Mouse (Mus musculus) forebrain, embryonic 16.5 days (tissue): ENCODE measurements at regions not wholly inside any gene's neighbourhood (a gene's known extent, or its start where the extent isn't known, plus 50 kb on each side); places are given as distances from the start of the nearest gene placed in this dataset.

Source experiments
- ATAC-seq: fragments of 200-750 bp; cut with Nextera tagmentation; 2 replicates; pipeline ENCODE4 v1.8.0; 2017; ENCODE audit warnings: mild to moderate bottlenecking, moderate library complexity
- H3K27ac ChIP-seq: fragments of 300-500 bp; sonication (generic); 2 replicates; pipeline ENCODE4 v1.5.1; 2014; ENCODE audit warnings: low read length, control low read depth
- H3K27me3 ChIP-seq: fragments of 300-500 bp; sonication (generic); replicated peaks from 2 replicates; pipeline ENCODE4 v1.6.1; 2014; ENCODE audit warnings: low read length; ENCODE audit not compliant: control insufficient read depth, insufficient read depth
- H3K36me3 ChIP-seq: fragments of 300-500 bp; sonication (generic); 2 replicates; pipeline ENCODE4 v1.6.1; 2014; ENCODE audit not compliant: control insufficient read depth, insufficient read depth
- H3K4me1 ChIP-seq: fragments of 300-500 bp; sonication (generic); replicated peaks from 2 replicates; pipeline ENCODE4 v1.6.1; 2014; ENCODE audit warnings: low read length; ENCODE audit not compliant: control insufficient read depth, insufficient read depth
- H3K4me2 ChIP-seq: fragments of 300-500 bp; sonication (generic); 2 replicates; pipeline ENCODE4 v1.6.1; 2014; ENCODE audit warnings: mild to moderate bottlenecking, low read length, control low read depth
- H3K4me3 ChIP-seq: fragments of 300-500 bp; sonication (generic); replicated peaks from 2 replicates; pipeline ENCODE4 v1.5.1; 2014; ENCODE audit warnings: mild to moderate bottlenecking, low read length, control low read depth
- H3K9ac ChIP-seq: fragments of 300-500 bp; sonication (generic); replicated peaks from 2 replicates; pipeline ENCODE4 v1.6.1; 2014; ENCODE audit warnings: low read depth, low read length, control low read depth
- H3K9me3 ChIP-seq: fragments of 300-500 bp; sonication (generic); 2 replicates; pipeline ENCODE4 v1.6.1; 2016; ENCODE audit warnings: low read length; ENCODE audit not compliant: control insufficient read depth
- WGBS: fragments of 180-500 bp; shearing (Covaris S2); extraction: QIAGEN DNeasy Blood & Tissue Kit; methylation state at CpG from one replicate; pipeline ENCODE4 v1.1.7; 2014; 5-methylcytosine and 5-hydroxymethylcytosine counted together

DNA sequence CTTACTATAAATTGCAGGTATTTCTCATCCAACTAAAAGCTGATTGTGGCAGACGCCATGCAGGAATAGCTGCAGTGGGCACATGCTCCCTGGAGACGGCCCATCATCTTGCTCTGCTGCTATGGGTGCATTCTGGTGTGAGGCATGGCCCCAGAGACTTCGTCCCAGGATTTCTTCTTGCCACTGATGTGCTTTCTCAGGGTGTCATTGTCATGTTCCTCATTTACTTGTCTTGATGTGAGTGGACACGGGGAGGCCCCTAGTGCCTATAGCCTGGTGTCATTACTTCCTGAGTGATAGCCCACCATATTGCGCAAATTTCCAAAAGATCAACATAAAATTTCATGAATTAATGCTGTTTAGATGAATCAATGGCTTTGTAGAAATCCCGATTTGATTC is 336.5 kb downstream of the Gm49356 start:
- H3K4me2 ChIP-seq: no peak overlapping the region
- no peak overlapping the region for H3K4me3 ChIP-seq
- H3K27me3 ChIP-seq: no peaks in the 10 kb centered on the region
- H3K36me3 ChIP-seq: no peaks in the 10 kb centered on the region
- WGBS: 87% methylated on average over 6 of the region's 6 CpGs
- H3K27ac ChIP-seq: no peak overlapping the region
- H3K4me1 ChIP-seq: no peaks in the 10 kb centered on the region
- ATAC-seq: no peak
- H3K9ac ChIP-seq: no peak overlapping the region
- no peaks in the 10 kb centered on the region for H3K9me3 ChIP-seq

DNA sequence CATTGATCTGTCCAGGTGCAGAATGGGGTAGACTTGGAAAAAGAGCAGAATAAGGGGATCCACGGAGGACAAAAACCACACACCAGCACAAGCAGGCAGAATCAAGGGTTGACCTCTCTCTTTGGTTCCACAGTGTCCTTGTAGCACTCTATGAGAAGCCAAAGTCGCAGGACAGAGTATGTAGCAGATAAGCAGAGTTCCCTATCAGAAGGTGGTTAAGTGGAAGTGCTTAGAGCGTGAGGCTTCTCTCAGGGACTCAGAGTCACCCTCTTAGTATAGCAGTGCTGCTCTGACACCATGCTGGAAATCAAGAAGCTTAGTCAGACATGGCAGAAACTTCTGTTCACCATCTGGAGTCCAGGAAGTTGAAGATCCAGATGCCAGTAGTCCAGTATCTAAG is 338.2 kb downstream of the Gm49356 start:
- Histone ChIP-seq H3K27me3 (no peaks in the 10 kb centered on the region), H3K4me3 (no peak overlapping the region), H3K27ac (no peak overlapping the region), H3K4me1 (no peaks in the 10 kb centered on the region), H3K36me3 (no peaks in the 10 kb centered on the region), H3K9ac (no peak overlapping the region), H3K4me2 (no peak overlapping the region), H3K9me3 (no peaks in the 10 kb centered on the region)
- no peak for ATAC-seq
- WGBS: 93% methylated on average over 3 of the region's 3 CpGs

- Histone ChIP-seq H3K4me1 (no peaks in the 10 kb centered on the region), H3K27ac (no peak overlapping the region), H3K4me3 (no peak overlapping the region), H3K27me3 (no peaks in the 10 kb centered on the region), H3K36me3 (no peaks in the 10 kb centered on the region), H3K4me2 (no peak overlapping the region), H3K9ac (no peak overlapping the region), H3K9me3 (peaks cover 7% of the 10 kb centered on the region; the same call in 1 of the 2 replicates)
- ATAC-seq: no peak
These were observed 341.4 kb downstream of the Gm49356 start for GRCm38 (mm10) chr15:59230536-59230935.

DNA sequence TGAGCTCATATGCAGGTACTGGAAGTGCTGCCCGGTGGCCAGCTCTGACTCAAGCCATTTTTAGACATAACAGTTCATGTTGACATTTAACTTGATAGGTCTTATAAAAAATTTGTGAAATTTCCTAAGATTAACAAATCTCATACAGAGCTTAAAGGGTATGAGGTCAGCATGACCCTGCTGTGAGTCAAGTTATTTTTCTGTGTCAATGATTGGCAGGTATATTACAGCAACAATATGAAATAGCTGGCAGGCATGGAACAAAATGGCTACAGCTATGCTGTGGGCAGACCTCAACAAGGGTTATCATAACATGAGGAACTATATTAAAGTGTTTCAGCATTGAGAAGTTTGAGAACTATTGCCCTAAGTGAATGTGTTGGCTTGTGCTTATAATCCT is 342.6 kb downstream of the Gm49356 start:
- no peak overlapping the region for H3K9ac ChIP-seq
- H3K27ac ChIP-seq: no peak overlapping the region
- H3K4me2 ChIP-seq: no peak overlapping the region
- ATAC-seq: no peak
- H3K27me3 ChIP-seq: no peaks in the 10 kb centered on the region
- H3K4me3 ChIP-seq: no peak overlapping the region
- no peaks in the 10 kb centered on the region for H3K36me3 ChIP-seq
- peaks cover 7% of the 10 kb centered on the region; the same call in 1 of the 2 replicates for H3K9me3 ChIP-seq
- no peaks in the 10 kb centered on the region for H3K4me1 ChIP-seq
- 85% methylated on average over 1 of the region's 1 CpGs for WGBS

- no peak overlapping the region for H3K4me3 ChIP-seq
- ATAC-seq: no peak
- H3K9me3 ChIP-seq: peaks cover 7% of the 10 kb centered on the region; the same call in 1 of the 2 replicates
- H3K4me2 ChIP-seq: no peak overlapping the region
- H3K27ac ChIP-seq: no peak overlapping the region
- H3K36me3 ChIP-seq: no peaks in the 10 kb centered on the region
- no peaks in the 10 kb centered on the region for H3K27me3 ChIP-seq
- WGBS: 85% methylated on average over 5 of the region's 5 CpGs
- no peaks in the 10 kb centered on the region for H3K4me1 ChIP-seq
- H3K9ac ChIP-seq: no peak overlapping the region
These were observed 343.2 kb downstream of the Gm49356 start for GRCm38 (mm10) chr15:59232290-59232689.

DNA sequence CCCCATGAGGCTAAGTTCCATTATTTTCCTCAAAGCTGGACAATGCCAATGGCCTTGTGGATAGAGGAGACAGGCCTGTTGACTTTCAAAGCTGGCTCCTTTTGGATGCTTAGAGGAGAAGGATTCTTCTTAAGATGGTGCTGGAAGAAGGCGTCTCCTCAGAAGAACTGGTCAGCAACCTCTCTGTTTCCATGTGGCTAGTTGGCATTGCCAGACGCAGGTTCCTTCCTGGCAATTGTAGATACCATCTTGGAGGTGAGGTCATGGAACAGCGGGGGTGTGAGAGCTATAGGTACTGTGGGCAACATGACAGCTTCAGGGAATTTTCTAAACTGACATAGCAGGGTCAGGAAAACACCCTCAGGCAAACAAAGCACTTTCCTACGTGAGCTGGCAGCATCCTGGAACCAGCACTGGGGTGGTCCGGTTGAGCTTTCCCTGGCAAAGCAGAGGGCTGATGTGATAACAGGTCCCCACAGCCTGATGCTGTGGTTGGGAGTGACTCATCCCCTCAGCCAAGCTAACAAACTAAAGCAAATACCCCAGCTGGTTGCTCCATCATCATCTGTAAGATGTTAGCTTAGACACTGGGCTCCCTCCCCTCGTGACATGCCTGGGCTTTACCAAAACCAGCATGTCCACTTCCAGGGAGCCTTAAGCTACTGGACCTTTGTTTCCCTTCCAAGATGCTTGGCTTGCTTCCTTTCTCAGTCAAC is 348.5 kb downstream of the Gm49356 start:
- Histone ChIP-seq H3K27me3 (no peaks in the 10 kb centered on the region), H3K9ac (no peak overlapping the region), H3K4me2 (no peak overlapping the region), H3K9me3 (peaks cover 5% of the 10 kb centered on the region; the same call in 1 of the 2 replicates), H3K27ac (no peak overlapping the region), H3K36me3 (no peaks in the 10 kb centered on the region), H3K4me3 (no peak overlapping the region), H3K4me1 (no peaks in the 10 kb centered on the region)
- 90% methylated on average over 6 of the region's 6 CpGs for WGBS
- no peak for ATAC-seq

DNA sequence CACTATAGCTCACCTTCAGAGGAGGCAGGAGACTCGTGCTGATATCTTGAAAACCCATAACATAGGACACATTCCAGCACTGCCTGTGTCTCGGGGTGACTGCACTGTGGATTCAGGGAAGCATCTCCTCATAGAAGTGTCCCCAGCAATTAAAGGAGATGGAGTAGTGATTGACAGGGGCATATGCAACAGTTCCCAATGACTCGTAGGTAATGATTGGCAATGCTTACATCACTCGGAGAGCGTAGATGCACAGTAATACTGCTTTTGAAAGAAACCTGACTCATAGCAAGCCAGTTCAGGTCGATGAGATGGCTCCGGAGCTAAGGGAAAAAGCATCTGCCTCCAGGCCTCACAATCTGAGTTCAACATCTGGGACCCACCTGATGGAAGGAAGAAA is 352.7 kb downstream of the Gm49356 start:
- ATAC-seq: no peak
- H3K36me3 ChIP-seq: no peaks in the 10 kb centered on the region
- no peak overlapping the region for H3K27ac ChIP-seq
- no peaks in the 10 kb centered on the region for H3K9me3 ChIP-seq
- WGBS: 87% methylated on average over 7 of the region's 7 CpGs
- no peaks in the 10 kb centered on the region for H3K27me3 ChIP-seq
- no peak overlapping the region for H3K4me3 ChIP-seq
- no peaks in the 10 kb centered on the region for H3K4me1 ChIP-seq
- H3K4me2 ChIP-seq: no peak overlapping the region
- no peak overlapping the region for H3K9ac ChIP-seq

- 81% methylated on average over 4 of the region's 4 CpGs for WGBS
- no peak for ATAC-seq
- no peaks in the 10 kb centered on the region for H3K9me3 ChIP-seq
- no peak overlapping the region for H3K9ac ChIP-seq
- H3K27ac ChIP-seq: no peak overlapping the region
- H3K4me3 ChIP-seq: no peak overlapping the region
- H3K36me3 ChIP-seq: no peaks in the 10 kb centered on the region
- no peaks in the 10 kb centered on the region for H3K4me1 ChIP-seq
- no peak overlapping the region for H3K4me2 ChIP-seq
- H3K27me3 ChIP-seq: no peaks in the 10 kb centered on the region
These were observed 357.0 kb downstream of the Gm49356 start for GRCm38 (mm10) chr15:59245927-59246649.

GRCm38 (mm10) chr15:59248477-59249260 is 359.6 kb downstream of the Gm49356 start:
- H3K27ac ChIP-seq: no peak overlapping the region

More at GRCm38 (mm10) chr15:59248477-59249260, 359.6 kb downstream of the Gm49356 start:
- WGBS: 51% methylated on average over 11 of the region's 12 CpGs
- Histone ChIP-seq H3K36me3 (no peaks in the 10 kb centered on the region), H3K4me3 (no peak overlapping the region), H3K27me3 (no peaks in the 10 kb centered on the region), H3K4me1 (no peaks in the 10 kb centered on the region), H3K4me2 (no peak overlapping the region), H3K9ac (no peak overlapping the region), H3K9me3 (no peaks in the 10 kb centered on the region)
- no peak for ATAC-seq
